Mouse (Mus musculus) brown adipose tissue, adult 24 weeks (tissue): ENCODE data around the gene Plekha5. TPM values are rescaled to one million over a fixed set of nuclear protein-coding genes. Genes with fewer than 3 reads are reported as not detected.

Experiments used
- H3K27ac ChIP-seq: fragments of 200-500 bp; replicated peaks from 2 replicates; pipeline ENCODE4 v1.5.1; 2012; ENCODE audit warnings: low read depth, mild to moderate bottlenecking, low read length
- H3K4me1 ChIP-seq: fragments of 200-500 bp; 2 replicates; pipeline ENCODE4 v1.6.1; 2012; ENCODE audit warnings: low read length, mixed read lengths; ENCODE audit not compliant: control insufficient read depth, insufficient read depth, insufficient read length
- H3K4me3 ChIP-seq: fragments of 200-500 bp; 2 replicates; pipeline ENCODE4 v1.5.1; 2012; ENCODE audit warnings: low read depth, mild to moderate bottlenecking, low read length, moderate library complexity; ENCODE audit not compliant: insufficient read depth
- polyA plus RNA-seq: library from polyadenylated mRNA; stranded (reverse); fragments of >200 nt; gene quantifications from 2 replicates; pipeline ENCODE4 v1.2.4, GENCODE M21; 2012; ENCODE audit not compliant: missing spikeins, insufficient read depth, insufficient read length

Gene Plekha5
- polyA plus RNA-seq, 1 experiment: 9.9 TPM

GRCm38 (mm10) chr6:140610117-140610516 lies 186.3 kb downstream of the Plekha5 start:
- Histone ChIP-seq H3K27ac (no peak overlapping the region), H3K4me3 (no peak overlapping the region), H3K4me1 (peaks cover 7% of the 10 kb centered on the region; the same call in 1 of the 2 replicates)

GRCm38 (mm10) chr6:140611282-140611681 lies 187.4 kb downstream of the Plekha5 start:
- Histone ChIP-seq H3K4me3 (no peak overlapping the region), H3K4me1 (peaks cover 7% of the 10 kb centered on the region; the same call in 1 of the 2 replicates), H3K27ac (0 out of 2 replicates have a peak overlapping the region, but pooled peaks have one; percentile 25)

GRCm38 (mm10) chr6:140611893-140612473 lies 188.1 kb downstream of the Plekha5 start:
- H3K4me3 ChIP-seq: no peak overlapping the region
- 0 out of 2 replicates have a peak overlapping the region, but pooled peaks have one; percentile 25 for H3K27ac ChIP-seq
- peaks cover 7% of the 10 kb centered on the region; the same call in 1 of the 2 replicates for H3K4me1 ChIP-seq

GRCm38 (mm10) chr6:140613822-140614221 lies 190.0 kb downstream of the Plekha5 start:
- peaks cover 7% of the 10 kb centered on the region; the same call in 1 of the 2 replicates for H3K4me1 ChIP-seq
- no peak overlapping the region for H3K27ac ChIP-seq
- no peak overlapping the region for H3K4me3 ChIP-seq

- H3K4me3 ChIP-seq: no peak overlapping the region
- peaks cover 7% of the 10 kb centered on the region; the same call in 1 of the 2 replicates for H3K4me1 ChIP-seq
- H3K27ac ChIP-seq: no peak overlapping the region
Measured at GRCm38 (mm10) chr6:140614711-140615110, 190.9 kb downstream of the Plekha5 start.

GRCm38 (mm10) chr6:140620531-140621349 lies 196.9 kb downstream of the Plekha5 start:
- peaks cover 10% of the 10 kb centered on the region for H3K4me1 ChIP-seq
- no peak overlapping the region for H3K27ac ChIP-seq
- no peak overlapping the region for H3K4me3 ChIP-seq

GRCm38 (mm10) chr6:140621622-140622021 lies 197.8 kb downstream of the Plekha5 start:
- Histone ChIP-seq H3K27ac (no peak overlapping the region), H3K4me1 (peaks cover 14% of the 10 kb centered on the region), H3K4me3 (no peak overlapping the region)

GRCm38 (mm10) chr6:140622391-140623225 lies 198.8 kb downstream of the Plekha5 start, which contains the start of gene Aebp2:
Gene Aebp2 (plus strand): TSS chr6:140622663.
- Histone ChIP-seq H3K4me1 (peaks cover 16% of the 10 kb centered on the region), H3K27ac (peak within 1 kb of the TSS; percentile 77), H3K4me3 (peak within 1 kb of the TSS; percentile 97)

GRCm38 (mm10) chr6:140623226-140624095 lies 199.6 kb downstream of the Plekha5 start:
- peak overlapping the region; percentile 97 for H3K4me3 ChIP-seq

GRCm38 (mm10) chr6:140624096-140625051 lies 200.5 kb downstream of the Plekha5 start:
- Histone ChIP-seq H3K4me3 (peak overlapping the region; percentile 97), H3K4me1 (peaks cover 16% of the 10 kb centered on the region), H3K27ac (peak overlapping the region; percentile 77)

More at GRCm38 (mm10) chr6:140623226-140624095, 199.6 kb downstream of the Plekha5 start:
- peak overlapping the region; percentile 77 for H3K27ac ChIP-seq
- peaks cover 16% of the 10 kb centered on the region for H3K4me1 ChIP-seq

- H3K4me1 ChIP-seq: peaks cover 14% of the 10 kb centered on the region
- H3K4me3 ChIP-seq: no peak overlapping the region
Measured at GRCm38 (mm10) chr6:140629176-140629859, 205.5 kb downstream of the Plekha5 start.

GRCm38 (mm10) chr6:140630306-140630705 lies 206.5 kb downstream of the Plekha5 start:
- Histone ChIP-seq H3K4me1 (peaks cover 11% of the 10 kb centered on the region), H3K4me3 (no peak overlapping the region), H3K27ac (no peak overlapping the region)

More at GRCm38 (mm10) chr6:140629176-140629859, 205.5 kb downstream of the Plekha5 start:
- H3K27ac ChIP-seq: no peak overlapping the region

- H3K27ac ChIP-seq: no peak overlapping the region
- peaks cover 2% of the 10 kb centered on the region; the same call in 1 of the 2 replicates for H3K4me1 ChIP-seq
- no peak overlapping the region for H3K4me3 ChIP-seq
Measured at GRCm38 (mm10) chr6:140633616-140634015, 209.8 kb downstream of the Plekha5 start.
